Mouse (Mus musculus): ENCODE results near the gene Elovl6. TPM values are rescaled to one million over a fixed set of nuclear protein-coding genes. Genes with fewer than 3 reads are reported as not detected.

Gene Elovl6
- polyA plus RNA-seq, 1 experiment from 2014 or later = 46.8 TPM

- Histone ChIP-seq H3K9ac (ENCODE audit: low read depth, low read length) (no peak overlapping the region), H3K27me3 (ENCODE audit: control insufficient read depth, insufficient read depth, low read length) (no peaks in the 10 kb centered on the region), H3K4me2 (replicated peaks; ENCODE audit: low read depth, low read length) (no peak overlapping the region), H3K4me1 (replicated peaks; ENCODE audit: control insufficient read depth, insufficient read depth, low read length) (no peaks in the 10 kb centered on the region), H3K36me3 (ENCODE audit: control insufficient read depth, insufficient read depth, low read length) (no peaks in the 10 kb centered on the region), H3K4me3 (ENCODE audit: low read depth, low read length) (no peak overlapping the region), H3K9me3 (ENCODE audit: control insufficient read depth, low read length) (no peaks in the 10 kb centered on the region), H3K27ac (ENCODE audit: low read depth, low read length) (no peak overlapping the region)
- no peak for ATAC-seq (ENCODE audit: low FRiP score)
- 83% methylated on average over 7 of the region's 7 CpGs for WGBS
- DNase-seq (ENCODE audit: low spot score) = no peak
Observed at GRCm38 (mm10) chr3:129557566-129557965, 25.4 kb downstream of the Elovl6 start.

- no peaks in the 10 kb centered on the region for H3K36me3 ChIP-seq (ENCODE audit: control insufficient read depth, insufficient read depth, low read length)
- no peaks in the 10 kb centered on the region for H3K4me1 ChIP-seq (replicated peaks; ENCODE audit: control insufficient read depth, insufficient read depth, low read length)
- ATAC-seq (ENCODE audit: low FRiP score) (no peak), DNase-seq (ENCODE audit: low spot score) (no peak)
- no peak overlapping the region for H3K4me3 ChIP-seq (ENCODE audit: low read depth, low read length)
- no peaks in the 10 kb centered on the region for H3K27me3 ChIP-seq (ENCODE audit: control insufficient read depth, insufficient read depth, low read length)
- H3K9me3 ChIP-seq (ENCODE audit: control insufficient read depth, low read length) = no peaks in the 10 kb centered on the region
- 92% methylated on average over 22 of the region's 22 CpGs for WGBS
- H3K4me2 ChIP-seq (replicated peaks; ENCODE audit: low read depth, low read length) = no peak overlapping the region
- no peak overlapping the region for H3K27ac ChIP-seq (ENCODE audit: low read depth, low read length)
- no peak overlapping the region for H3K9ac ChIP-seq (ENCODE audit: low read depth, low read length)
Observed at GRCm38 (mm10) chr3:129558016-129558955, 26.1 kb downstream of the Elovl6 start.

GRCm38 (mm10) chr3:129560068-129560467 lies 27.9 kb downstream of the Elovl6 start:
- 93% methylated on average over 9 of the region's 9 CpGs for WGBS
- no peaks in the 10 kb centered on the region for H3K36me3 ChIP-seq (ENCODE audit: control insufficient read depth, insufficient read depth, low read length)
- no peak overlapping the region for H3K4me2 ChIP-seq (replicated peaks; ENCODE audit: low read depth, low read length)

GRCm38 (mm10) chr3:129561011-129561410 lies 28.9 kb downstream of the Elovl6 start:
- Histone ChIP-seq H3K4me2 (replicated peaks; ENCODE audit: low read depth, low read length) (no peak overlapping the region), H3K4me3 (ENCODE audit: low read depth, low read length) (no peak overlapping the region), H3K9ac (ENCODE audit: low read depth, low read length) (no peak overlapping the region), H3K4me1 (replicated peaks; ENCODE audit: control insufficient read depth, insufficient read depth, low read length) (no peaks in the 10 kb centered on the region), H3K9me3 (ENCODE audit: control insufficient read depth, low read length) (no peaks in the 10 kb centered on the region), H3K36me3 (ENCODE audit: control insufficient read depth, insufficient read depth, low read length) (no peaks in the 10 kb centered on the region), H3K27ac (ENCODE audit: low read depth, low read length) (no peak overlapping the region), H3K27me3 (ENCODE audit: control insufficient read depth, insufficient read depth, low read length) (no peaks in the 10 kb centered on the region)
- no peak for DNase-seq (ENCODE audit: low spot score)
- 97% methylated on average over 10 of the region's 10 CpGs for WGBS
- ATAC-seq (ENCODE audit: low FRiP score) = no peak

More at GRCm38 (mm10) chr3:129560068-129560467, 27.9 kb downstream of the Elovl6 start:
- H3K4me3 ChIP-seq (ENCODE audit: low read depth, low read length) = no peak overlapping the region
- no peak for DNase-seq (ENCODE audit: low spot score)
- no peak for ATAC-seq (ENCODE audit: low FRiP score)
- H3K27ac ChIP-seq (ENCODE audit: low read depth, low read length) = no peak overlapping the region
- no peak overlapping the region for H3K9ac ChIP-seq (ENCODE audit: low read depth, low read length)
- no peaks in the 10 kb centered on the region for H3K27me3 ChIP-seq (ENCODE audit: control insufficient read depth, insufficient read depth, low read length)
- no peaks in the 10 kb centered on the region for H3K4me1 ChIP-seq (replicated peaks; ENCODE audit: control insufficient read depth, insufficient read depth, low read length)
- H3K9me3 ChIP-seq (ENCODE audit: control insufficient read depth, low read length) = no peaks in the 10 kb centered on the region

- ATAC-seq (ENCODE audit: low FRiP score) (no peak), DNase-seq (ENCODE audit: low spot score) (no peak)
- no peaks in the 10 kb centered on the region for H3K27me3 ChIP-seq (ENCODE audit: control insufficient read depth, insufficient read depth, low read length)
- no peaks in the 10 kb centered on the region for H3K36me3 ChIP-seq (ENCODE audit: control insufficient read depth, insufficient read depth, low read length)
- H3K9me3 ChIP-seq (ENCODE audit: control insufficient read depth, low read length) = no peaks in the 10 kb centered on the region
- H3K9ac ChIP-seq (ENCODE audit: low read depth, low read length) = no peak overlapping the region
- WGBS = 93% methylated on average over 2 of the region's 2 CpGs
- H3K4me3 ChIP-seq (ENCODE audit: low read depth, low read length) = no peak overlapping the region
- no peaks in the 10 kb centered on the region for H3K4me1 ChIP-seq (replicated peaks; ENCODE audit: control insufficient read depth, insufficient read depth, low read length)
- no peak overlapping the region for H3K27ac ChIP-seq (ENCODE audit: low read depth, low read length)
- H3K4me2 ChIP-seq (replicated peaks; ENCODE audit: low read depth, low read length) = no peak overlapping the region
Observed at GRCm38 (mm10) chr3:129561853-129562252, 29.7 kb downstream of the Elovl6 start.

- H3K36me3 ChIP-seq (ENCODE audit: control insufficient read depth, insufficient read depth, low read length) = no peaks in the 10 kb centered on the region
- DNase-seq (ENCODE audit: low spot score) (no peak), ATAC-seq (ENCODE audit: low FRiP score) (no peak)
- no peaks in the 10 kb centered on the region for H3K27me3 ChIP-seq (ENCODE audit: control insufficient read depth, insufficient read depth, low read length)
- no peak overlapping the region for H3K27ac ChIP-seq (ENCODE audit: low read depth, low read length)
- no peaks in the 10 kb centered on the region for H3K9me3 ChIP-seq (ENCODE audit: control insufficient read depth, low read length)
- H3K4me3 ChIP-seq (ENCODE audit: low read depth, low read length) = no peak overlapping the region
- 96% methylated on average over 4 of the region's 4 CpGs for WGBS
- no peaks in the 10 kb centered on the region for H3K4me1 ChIP-seq (replicated peaks; ENCODE audit: control insufficient read depth, insufficient read depth, low read length)
- no peak overlapping the region for H3K9ac ChIP-seq (ENCODE audit: low read depth, low read length)
- H3K4me2 ChIP-seq (replicated peaks; ENCODE audit: low read depth, low read length) = no peak overlapping the region
Observed at GRCm38 (mm10) chr3:129562411-129562810, 30.3 kb downstream of the Elovl6 start.

GRCm38 (mm10) chr3:129563807-129564206 lies 31.7 kb downstream of the Elovl6 start:
- 93% methylated on average over 4 of the region's 4 CpGs for WGBS
- H3K27me3 ChIP-seq (ENCODE audit: control insufficient read depth, insufficient read depth, low read length) = no peaks in the 10 kb centered on the region
- H3K9ac ChIP-seq (ENCODE audit: low read depth, low read length) = no peak overlapping the region
- H3K4me3 ChIP-seq (ENCODE audit: low read depth, low read length) = no peak overlapping the region
- no peaks in the 10 kb centered on the region for H3K4me1 ChIP-seq (replicated peaks; ENCODE audit: control insufficient read depth, insufficient read depth, low read length)
- DNase-seq (ENCODE audit: low spot score) = no peak
- no peaks in the 10 kb centered on the region for H3K36me3 ChIP-seq (ENCODE audit: control insufficient read depth, insufficient read depth, low read length)
- no peaks in the 10 kb centered on the region for H3K9me3 ChIP-seq (ENCODE audit: control insufficient read depth, low read length)
- H3K27ac ChIP-seq (ENCODE audit: low read depth, low read length) = no peak overlapping the region
- no peak overlapping the region for H3K4me2 ChIP-seq (replicated peaks; ENCODE audit: low read depth, low read length)
- ATAC-seq (ENCODE audit: low FRiP score) = no peak

- no peak overlapping the region for H3K4me2 ChIP-seq (replicated peaks; ENCODE audit: low read depth, low read length)
- WGBS = 89% methylated on average over 2 of the region's 2 CpGs
- DNase-seq (ENCODE audit: low spot score) (no peak), ATAC-seq (ENCODE audit: low FRiP score) (no peak)
- no peaks in the 10 kb centered on the region for H3K27me3 ChIP-seq (ENCODE audit: control insufficient read depth, insufficient read depth, low read length)
- no peaks in the 10 kb centered on the region for H3K4me1 ChIP-seq (replicated peaks; ENCODE audit: control insufficient read depth, insufficient read depth, low read length)
- no peak overlapping the region for H3K4me3 ChIP-seq (ENCODE audit: low read depth, low read length)
- H3K9ac ChIP-seq (ENCODE audit: low read depth, low read length) = no peak overlapping the region
- H3K36me3 ChIP-seq (ENCODE audit: control insufficient read depth, insufficient read depth, low read length) = no peaks in the 10 kb centered on the region
- no peak overlapping the region for H3K27ac ChIP-seq (ENCODE audit: low read depth, low read length)
- no peaks in the 10 kb centered on the region for H3K9me3 ChIP-seq (ENCODE audit: control insufficient read depth, low read length)
Observed at GRCm38 (mm10) chr3:129564852-129565251, 32.7 kb downstream of the Elovl6 start.

- ATAC-seq (ENCODE audit: low FRiP score) (no peak), DNase-seq (ENCODE audit: low spot score) (no peak)
- Histone ChIP-seq H3K27me3 (ENCODE audit: control insufficient read depth, insufficient read depth, low read length) (no peaks in the 10 kb centered on the region), H3K27ac (ENCODE audit: low read depth, low read length) (no peak overlapping the region), H3K36me3 (ENCODE audit: control insufficient read depth, insufficient read depth, low read length) (no peaks in the 10 kb centered on the region), H3K4me2 (replicated peaks; ENCODE audit: low read depth, low read length) (no peak overlapping the region), H3K4me3 (ENCODE audit: low read depth, low read length) (no peak overlapping the region), H3K9ac (ENCODE audit: low read depth, low read length) (no peak overlapping the region), H3K4me1 (replicated peaks; ENCODE audit: control insufficient read depth, insufficient read depth, low read length) (no peaks in the 10 kb centered on the region), H3K9me3 (ENCODE audit: control insufficient read depth, low read length) (no peaks in the 10 kb centered on the region)
- WGBS = 91% methylated on average over 8 of the region's 8 CpGs
Observed at GRCm38 (mm10) chr3:129565458-129565857, 33.3 kb downstream of the Elovl6 start.
